Mouse (Mus musculus) kidney, embryonic 16.5 days (tissue): ENCODE measurements around the gene Mast4. TPM values are rescaled to one million over a fixed set of nuclear protein-coding genes. Genes with fewer than 3 reads are reported as not detected.

Experiments used
- ATAC-seq: fragments of 200-750 bp; cut with Nextera tagmentation; 2 replicates; pipeline ENCODE4 v1.8.0; 2017; ENCODE audit warnings: moderate TSS enrichment; ENCODE audit not compliant: low FRiP score, low TSS enrichment
- H3K27ac ChIP-seq: fragments of 300-500 bp; sonication (generic); 2 replicates; pipeline ENCODE4 v1.5.1; 2014; ENCODE audit warnings: low read length
- H3K27me3 ChIP-seq: fragments of 300-500 bp; sonication (generic); 2 replicates; pipeline ENCODE4 v1.6.1; 2014; ENCODE audit warnings: low read length, control low read depth, mixed read lengths; ENCODE audit not compliant: insufficient read depth
- H3K36me3 ChIP-seq: fragments of 300-500 bp; sonication (generic); 2 replicates; pipeline ENCODE4 v1.6.1; 2014; ENCODE audit warnings: low read length, control low read depth, mixed read lengths; ENCODE audit not compliant: insufficient read depth
- H3K4me1 ChIP-seq: fragments of 300-500 bp; sonication (generic); 2 replicates; pipeline ENCODE4 v1.6.1; 2014; ENCODE audit warnings: low read length, control low read depth, mixed read lengths; ENCODE audit not compliant: insufficient read depth
- H3K4me2 ChIP-seq: fragments of 300-500 bp; sonication (generic); replicated peaks from 2 replicates; pipeline ENCODE4 v1.6.1; 2014; ENCODE audit warnings: low read depth, low read length
- H3K4me3 ChIP-seq: fragments of 300-500 bp; sonication (generic); 2 replicates; pipeline ENCODE4 v1.5.1; 2014; ENCODE audit warnings: mild to moderate bottlenecking, low read length
- H3K9ac ChIP-seq: fragments of 300-500 bp; sonication (generic); replicated peaks from 2 replicates; pipeline ENCODE4 v1.6.1; 2014; ENCODE audit warnings: low read length
- H3K9me3 ChIP-seq: fragments of 300-500 bp; sonication (generic); 2 replicates; pipeline ENCODE4 v1.6.1; 2016; ENCODE audit warnings: low read length, control low read depth
- WGBS: fragments of 180-500 bp; shearing (Covaris S2); extraction: QIAGEN DNeasy Blood & Tissue Kit; methylation state at CpG from one replicate; pipeline ENCODE4 v1.1.7; 2014; 5-methylcytosine and 5-hydroxymethylcytosine counted together
- polyA plus RNA-seq: library from polyadenylated mRNA; unstranded; fragments of >200 nt; fragmentation: Nextera tagmentation; extraction: Ambion mirVana; gene quantifications from 2 replicates; pipeline ENCODE4 v1.2.1, GENCODE M21; 2015

Gene Mast4
- polyA plus RNA-seq, 1 experiment from 2014 or later, result 19.9 TPM

DNA sequence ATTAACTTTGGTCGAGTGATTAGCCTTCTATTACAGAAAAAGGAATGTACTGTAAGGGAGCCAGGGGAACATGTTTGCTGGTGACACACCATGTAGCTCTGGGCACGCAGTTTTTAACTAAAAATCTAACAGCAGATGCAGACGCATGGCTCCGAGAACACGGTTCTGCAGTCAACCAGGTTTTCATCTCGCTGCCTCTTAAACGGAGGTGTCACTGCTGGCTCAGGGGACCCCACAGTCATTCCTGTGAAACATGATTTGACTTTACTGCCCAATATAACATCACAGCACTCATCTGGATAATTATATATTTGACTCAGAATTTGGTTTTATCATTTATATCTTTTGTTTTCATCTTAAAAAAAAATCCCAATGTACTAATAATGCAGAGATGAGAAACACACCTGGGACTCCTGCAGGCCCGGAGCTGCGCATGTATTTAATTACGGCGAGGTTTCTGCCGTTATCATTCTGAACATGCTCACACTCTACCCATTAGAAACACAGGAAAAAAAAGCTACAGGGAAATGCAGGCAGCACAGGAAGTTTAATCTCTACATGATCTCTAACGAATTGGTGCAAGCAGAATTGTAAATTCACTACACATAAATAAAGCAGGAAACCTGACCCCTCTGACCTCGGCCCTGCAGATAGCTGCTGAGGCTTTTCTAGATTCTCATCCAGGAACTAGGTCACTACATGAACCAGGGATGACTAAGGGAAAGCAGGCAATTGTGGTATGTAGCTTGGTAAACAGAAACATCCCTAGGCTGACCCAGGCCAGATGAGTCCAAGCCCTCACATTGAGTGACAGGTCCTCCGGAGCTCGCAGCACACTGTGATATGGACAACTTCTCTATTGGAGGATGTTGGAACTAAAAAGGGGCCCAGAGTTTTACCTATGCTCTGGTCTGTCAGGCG is 108.1 kb downstream of the Mast4 start:
- WGBS, result 52% methylated on average over 17 of the region's 17 CpGs
- 0 out of 2 replicates have a peak, but pooled peaks have one; percentile 70 for ATAC-seq
- no peak overlapping the region for H3K27ac ChIP-seq

DNA sequence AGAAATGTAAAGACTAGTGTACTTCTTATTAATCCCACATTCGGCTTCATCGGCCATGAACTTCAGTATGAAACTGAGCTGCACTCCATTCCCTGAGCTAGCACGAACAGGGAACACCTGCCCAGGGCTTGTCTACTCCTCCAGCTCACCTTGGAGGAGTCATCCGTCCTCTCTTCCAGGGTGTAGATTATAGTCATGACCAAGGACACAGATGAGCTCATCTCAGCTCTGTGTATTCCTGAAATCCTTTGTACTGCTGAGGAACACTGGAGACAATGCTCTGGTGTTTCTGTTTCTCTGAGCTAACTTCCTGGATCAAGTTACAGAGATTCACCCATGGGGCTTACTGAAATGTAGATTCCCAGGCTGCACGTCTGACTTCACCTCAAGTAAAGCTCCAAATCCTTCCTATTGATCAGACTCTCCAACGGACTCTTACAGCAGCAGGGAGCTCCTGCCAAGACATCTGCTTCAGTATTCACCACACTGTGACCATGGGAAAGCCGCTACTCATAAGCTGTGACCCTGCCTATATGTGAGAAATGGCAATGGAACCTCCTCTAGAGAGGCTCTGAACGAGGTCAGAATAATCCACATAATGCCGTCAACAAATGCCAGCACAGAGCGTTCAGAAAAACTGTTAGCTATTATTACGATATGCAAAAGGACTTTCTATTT is 108.9 kb downstream of the Mast4 start:
- Histone ChIP-seq H3K27me3 (no peaks in the 10 kb centered on the region), H3K27ac (no peak overlapping the region), H3K36me3 (no peaks in the 10 kb centered on the region), H3K4me1 (peaks cover 17% of the 10 kb centered on the region), H3K9me3 (no peaks in the 10 kb centered on the region), H3K4me2 (no peak overlapping the region), H3K9ac (no peak overlapping the region), H3K4me3 (no peak overlapping the region)
- WGBS, result 53% methylated on average over 11 of the region's 11 CpGs
- no peak for ATAC-seq

More for the DNA sequence above, 108.1 kb downstream of the Mast4 start:
- Histone ChIP-seq H3K9ac (no peak overlapping the region), H3K4me2 (no peak overlapping the region), H3K4me1 (peaks cover 17% of the 10 kb centered on the region), H3K36me3 (no peaks in the 10 kb centered on the region), H3K4me3 (no peak overlapping the region), H3K27me3 (no peaks in the 10 kb centered on the region), H3K9me3 (no peaks in the 10 kb centered on the region)

DNA sequence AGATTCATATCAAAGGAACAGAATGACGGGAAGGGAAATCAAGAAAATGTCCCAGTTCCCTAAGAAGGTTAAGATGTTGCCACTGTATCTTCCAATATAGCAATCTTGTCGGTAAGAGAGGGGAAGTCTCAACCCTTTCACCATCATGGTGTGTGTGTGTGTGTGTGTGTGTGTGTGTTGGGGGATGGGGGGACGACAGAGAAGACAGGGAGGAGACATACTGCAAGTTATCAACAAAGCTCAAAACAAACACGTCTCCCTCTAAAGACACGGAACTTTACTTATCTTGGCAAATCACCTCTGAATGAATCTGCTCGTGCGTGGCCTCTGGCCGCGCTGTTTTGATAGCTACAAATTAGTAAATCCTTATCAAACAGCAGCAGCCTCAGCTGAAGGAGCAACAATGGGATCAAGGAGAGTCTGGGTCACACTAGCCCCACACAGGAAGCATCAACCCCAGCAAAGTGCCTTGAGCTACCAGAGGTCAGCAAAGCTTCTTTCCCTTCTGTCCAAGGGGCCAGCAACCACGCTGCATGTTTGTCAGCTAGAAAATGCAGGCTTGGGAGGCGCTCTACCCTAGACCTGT is 113.7 kb downstream of the Mast4 start:
- no peak overlapping the region for H3K9ac ChIP-seq
- no peaks in the 10 kb centered on the region for H3K36me3 ChIP-seq
- H3K4me2 ChIP-seq, result no peak overlapping the region
- 0 out of 2 replicates have a peak, but pooled peaks cover 5% of the 10 kb centered on the region for H3K4me1 ChIP-seq
- H3K27me3 ChIP-seq, result no peaks in the 10 kb centered on the region
- 52% methylated on average over 11 of the region's 11 CpGs for WGBS
- H3K9me3 ChIP-seq, result no peaks in the 10 kb centered on the region
- no peak; the same call in 1 of the 2 replicates for ATAC-seq
- H3K4me3 ChIP-seq, result no peak overlapping the region
- H3K27ac ChIP-seq, result no peak overlapping the region

DNA sequence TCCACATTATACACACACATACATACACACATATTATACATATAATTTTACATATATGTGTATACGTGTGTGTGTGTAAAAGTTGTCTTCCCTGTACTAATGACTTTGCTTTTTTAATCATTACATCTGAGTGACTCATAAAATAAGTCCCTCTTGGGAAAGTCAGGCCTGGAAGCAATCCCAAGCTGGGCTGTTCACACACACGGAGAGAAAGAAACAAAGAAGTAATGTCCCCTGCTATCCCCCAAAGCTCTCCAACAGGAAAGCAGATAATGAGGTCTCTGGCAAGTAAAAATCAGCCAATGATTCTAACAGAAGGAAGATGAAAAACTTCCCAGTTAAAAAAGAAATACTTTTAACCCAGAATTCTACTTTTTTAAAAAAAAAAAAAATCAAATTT is 114.3 kb downstream of the Mast4 start:
- no peaks in the 10 kb centered on the region for H3K27me3 ChIP-seq
- no peaks in the 10 kb centered on the region for H3K9me3 ChIP-seq
- H3K36me3 ChIP-seq, result no peaks in the 10 kb centered on the region
- ATAC-seq, result no peak
- no peak overlapping the region for H3K27ac ChIP-seq
- H3K4me3 ChIP-seq, result no peak overlapping the region
- H3K9ac ChIP-seq, result no peak overlapping the region
- no peaks in the 10 kb centered on the region for H3K4me1 ChIP-seq
- H3K4me2 ChIP-seq, result no peak overlapping the region
- WGBS, result 49% methylated on average over 2 of the region's 2 CpGs

DNA sequence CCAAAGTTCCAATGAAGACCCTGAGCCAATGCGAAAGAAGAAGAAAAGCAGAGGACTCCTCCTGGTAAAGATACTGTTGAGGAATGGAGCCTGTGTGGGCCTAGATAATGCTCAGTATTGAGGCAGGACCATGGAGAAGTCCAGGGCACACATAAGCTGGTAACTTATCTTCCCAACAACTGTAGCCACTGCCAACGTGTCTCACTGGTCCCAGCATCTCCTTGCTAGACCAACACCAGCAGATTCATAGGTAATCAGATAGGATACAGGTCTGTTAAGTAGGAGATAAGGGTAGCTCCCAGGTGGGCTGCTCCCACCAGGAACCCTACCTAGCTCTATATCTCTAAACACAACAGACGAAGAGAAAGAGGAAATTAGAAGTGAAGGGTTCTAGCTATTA is 116.8 kb downstream of the Mast4 start:
- Histone ChIP-seq H3K27me3 (no peaks in the 10 kb centered on the region), H3K9ac (no peak overlapping the region), H3K4me3 (no peak overlapping the region), H3K36me3 (no peaks in the 10 kb centered on the region), H3K4me1 (no peaks in the 10 kb centered on the region; the same call in 1 of the 2 replicates), H3K27ac (no peak overlapping the region), H3K9me3 (no peaks in the 10 kb centered on the region), H3K4me2 (no peak overlapping the region)
- WGBS, result 87% methylated on average over 3 of the region's 3 CpGs
- no peak for ATAC-seq

DNA sequence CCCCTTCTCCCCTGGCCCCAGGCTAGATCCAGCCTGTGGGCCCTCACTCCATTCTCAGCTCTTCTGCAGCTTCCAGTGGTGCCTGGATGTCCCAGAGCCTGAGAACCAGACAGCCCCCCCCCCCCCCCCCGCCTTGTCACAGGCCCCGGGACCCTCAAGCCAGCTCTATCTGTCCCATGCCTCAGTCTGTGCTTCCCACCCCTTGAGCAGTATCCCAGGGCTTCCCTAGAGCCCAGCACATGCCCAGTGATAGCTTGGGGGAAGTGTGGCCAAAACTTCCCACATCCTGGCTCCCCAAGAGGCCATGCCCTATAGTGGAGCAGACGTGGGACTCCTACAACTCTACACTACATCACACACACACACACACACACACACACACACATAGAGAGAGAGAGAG is 119.8 kb downstream of the Mast4 start:
- 77% methylated on average over 2 of the region's 3 CpGs for WGBS
- Histone ChIP-seq H3K4me3 (no peak overlapping the region), H3K27me3 (no peaks in the 10 kb centered on the region), H3K9ac (no peak overlapping the region), H3K9me3 (no peaks in the 10 kb centered on the region), H3K4me2 (no peak overlapping the region), H3K4me1 (peaks cover 11% of the 10 kb centered on the region; the same call in 1 of the 2 replicates), H3K36me3 (no peaks in the 10 kb centered on the region), H3K27ac (no peak overlapping the region)
- ATAC-seq, result no peak

DNA sequence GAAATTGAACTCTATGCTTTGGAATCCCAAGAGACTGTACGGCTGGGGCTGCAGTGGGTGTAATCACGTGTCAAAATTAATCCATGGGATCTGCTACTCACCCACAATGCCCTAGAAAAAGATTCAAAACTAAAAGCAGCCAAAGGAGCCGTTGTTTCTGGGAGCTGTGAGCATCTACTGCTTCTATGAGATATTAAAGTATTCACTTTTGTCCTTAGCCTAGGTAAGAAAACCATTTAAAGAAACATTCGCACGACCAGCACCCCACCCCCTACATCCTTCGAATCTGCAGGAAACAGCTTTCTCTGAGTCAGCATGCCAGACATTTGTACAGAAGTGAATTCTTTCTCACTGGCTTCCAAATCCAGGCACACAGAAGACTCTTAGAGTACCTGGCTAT is 122.3 kb downstream of the Mast4 start:
- 0 out of 2 replicates have a peak, but pooled peaks have one; percentile 4 for ATAC-seq
- no peak overlapping the region for H3K27ac ChIP-seq
- H3K9ac ChIP-seq, result no peak overlapping the region
- no peaks in the 10 kb centered on the region for H3K27me3 ChIP-seq
- no peak overlapping the region for H3K4me3 ChIP-seq
- peaks cover 11% of the 10 kb centered on the region for H3K4me1 ChIP-seq
- 57% methylated on average over 6 of the region's 6 CpGs for WGBS
- H3K9me3 ChIP-seq, result no peaks in the 10 kb centered on the region
- H3K36me3 ChIP-seq, result no peaks in the 10 kb centered on the region
- no peak overlapping the region for H3K4me2 ChIP-seq

DNA sequence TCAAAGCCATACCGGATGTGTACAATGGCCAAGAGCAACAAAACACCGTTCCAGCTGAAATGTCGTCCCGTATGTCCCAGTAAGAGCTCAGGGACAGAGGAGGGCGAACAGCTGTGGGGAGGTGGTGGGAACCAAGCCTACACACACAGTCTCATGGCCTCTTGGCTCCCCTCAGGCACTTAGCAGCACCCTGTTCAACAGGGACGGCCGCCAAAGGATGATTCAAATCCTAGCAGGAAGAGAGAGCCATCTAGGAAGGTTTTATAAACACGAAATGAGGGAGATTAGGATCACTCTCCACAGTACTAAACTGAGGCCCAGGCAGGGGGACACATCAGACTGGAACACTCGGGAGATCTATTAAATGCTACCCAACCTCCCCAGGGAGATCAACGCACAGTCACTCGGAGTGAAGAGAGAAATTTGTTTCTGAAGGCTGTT is 122.8 kb downstream of the Mast4 start:
- H3K27ac ChIP-seq, result no peak overlapping the region
- ATAC-seq, result peak; percentile 51; the same call in 1 of the 2 replicates
- no peak overlapping the region for H3K4me2 ChIP-seq

DNA sequence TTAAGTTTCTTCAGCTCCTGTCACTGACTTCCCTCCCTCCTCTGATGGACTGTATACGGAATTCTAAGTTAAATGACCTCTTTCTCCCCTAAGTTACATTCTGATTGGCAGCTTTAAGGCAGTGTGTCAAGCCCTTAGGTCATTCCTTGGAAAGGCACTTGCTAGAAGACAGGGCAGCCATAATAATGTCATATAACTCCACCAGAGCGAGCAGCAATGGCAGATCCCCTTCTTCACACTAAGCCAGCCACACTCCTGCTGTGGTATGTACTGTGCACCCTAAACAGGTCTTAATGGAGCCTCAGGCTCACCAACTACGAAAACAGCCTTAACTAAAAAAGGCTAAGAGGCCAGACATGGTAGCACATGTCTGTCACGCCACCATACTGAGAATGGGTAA is 123.6 kb downstream of the Mast4 start:
- no peaks in the 10 kb centered on the region for H3K36me3 ChIP-seq
- 67% methylated on average over 4 of the region's 4 CpGs for WGBS
- H3K4me3 ChIP-seq, result no peak overlapping the region
- H3K9me3 ChIP-seq, result no peaks in the 10 kb centered on the region
- H3K27me3 ChIP-seq, result no peaks in the 10 kb centered on the region
- no peak for ATAC-seq
- no peak overlapping the region for H3K4me2 ChIP-seq
- no peak overlapping the region for H3K9ac ChIP-seq
- peaks cover 11% of the 10 kb centered on the region for H3K4me1 ChIP-seq
- no peak overlapping the region for H3K27ac ChIP-seq

More for the DNA sequence above, 122.8 kb downstream of the Mast4 start:
- WGBS, result 42% methylated on average over 11 of the region's 11 CpGs
- Histone ChIP-seq H3K9ac (no peak overlapping the region), H3K9me3 (no peaks in the 10 kb centered on the region), H3K4me3 (no peak overlapping the region), H3K27me3 (no peaks in the 10 kb centered on the region), H3K4me1 (peaks cover 11% of the 10 kb centered on the region), H3K36me3 (no peaks in the 10 kb centered on the region)
